In the genomic region with DNA sequence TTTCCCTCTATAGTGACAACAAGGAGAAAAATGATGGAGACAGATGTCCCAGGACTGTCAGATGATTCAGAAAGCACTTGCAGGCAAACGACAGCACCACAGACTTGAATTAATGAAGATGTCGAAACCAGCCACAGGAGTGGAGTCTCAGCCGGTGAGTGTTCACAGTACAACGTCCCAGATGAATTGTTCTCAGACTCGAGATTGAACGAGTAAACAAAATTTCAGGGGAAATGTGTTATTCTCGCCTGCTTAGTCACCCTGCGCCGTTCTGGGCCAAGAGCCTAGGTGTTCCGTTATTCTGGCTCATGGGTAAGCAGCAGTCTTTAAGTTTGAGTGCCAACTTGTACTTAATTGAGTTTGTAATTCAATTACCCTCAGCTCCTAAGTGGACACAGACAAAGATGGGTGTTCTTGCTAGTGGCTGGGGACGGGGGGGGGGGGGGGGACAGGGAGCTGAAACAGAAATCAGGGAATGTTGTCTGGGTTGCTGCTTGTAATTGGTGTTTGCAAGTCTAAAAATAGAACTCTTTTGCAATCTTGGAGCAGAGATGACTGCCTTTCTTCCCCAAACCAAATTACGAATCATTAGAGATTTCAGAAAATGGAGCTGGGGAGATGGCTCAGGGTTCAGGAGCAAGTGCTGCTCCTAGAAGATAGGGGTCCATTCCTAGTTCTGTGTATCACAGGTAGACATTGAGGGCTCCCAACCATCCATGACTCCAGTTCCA, we compare ENCODE assay signal across 11 mouse cellular contexts.
DNase-seq lines count a peak whose midpoint lies in the region; TF ChIP-seq lines count a peak whose summit lies in the region.
"Had no signal": no experiment of that assay in that cellular context is flagged by ENCODE, and none has a peak within 500 bp of the region (broad histone marks: within the 10 kb centered on the region; RNA-seq: fewer than 3 reads in every experiment).

No protein-coding gene starts in this region.

- intact Hi-C loops in heart, postnatal 10 days (cut with DNase I): no loop called here

- no peak overlapping the region for H3K4me3 ChIP-seq in layer of hippocampus, adult 2 months
- H3K4me3 ChIP-seq: embryonic facial prominence, embryonic 12.5 days; hindbrain, embryonic 12.5 days; lung, embryonic 15.5 days had no signal

- no peak for TF ChIP-seq CTCF in layer of hippocampus, adult 2 months (conservative IDR thresholded peaks at IDR 0.05)

- peak overlapping the region; percentile 55; the same call in 1 of the 2 replicates for H3K27ac ChIP-seq in layer of hippocampus, adult 2 months
- H3K27ac ChIP-seq: embryonic facial prominence, embryonic 12.5 days; hindbrain, embryonic 12.5 days; lung, embryonic 15.5 days had no signal

- peak; percentile 58 to 62 for DNase-seq in cerebellum, postnatal 10 days
- DNase-seq in cerebellum, adult 11 months: no peak
- peak; percentile 8 to 24 for DNase-seq in heart, postnatal 10 days
- no peak for DNase-seq in heart, postnatal 4 days
- peak; percentile 94 for DNase-seq in Muller cell, postnatal 12 days (ENCODE audit: inconsistent ontology term)
- peak; percentile 43 to 45 for DNase-seq in layer of hippocampus, adult 2 months (ENCODE audit: low spot score in 2 of 2)
- no peak for DNase-seq in B cell, adult 2 months
- no peak for DNase-seq in ovary, postnatal 10 days (ENCODE audit: low spot score)

Comparison
In these comparisons a context has a peak if more than half of its experiments do, and no peak if none do; other contexts are left out.
1. DNase-seq: peak in cerebellum, postnatal 10 days (2 of 2), heart, postnatal 10 days (2 of 2), Muller cell, postnatal 12 days (single experiment) and layer of hippocampus, adult 2 months (2 of 2); none in cerebellum, adult 11 months (single experiment), heart, postnatal 4 days (single experiment), B cell, adult 2 months (0 of 2) and ovary, postnatal 10 days (single experiment).